Mouse (Mus musculus) myocyte (in vitro differentiated cells): ENCODE data around the gene Naa35.

Experiments
- E2F4 ChIP-seq: IDR thresholded peaks from one replicate; pipeline ENCODE4 v1.6.1; 2011; ENCODE audit warnings: mild to moderate bottlenecking, control low read depth, moderate library complexity; ENCODE audit not compliant: insufficient read depth
- MAX ChIP-seq: IDR thresholded peaks from one replicate; pipeline ENCODE4 v1.6.1; 2011; ENCODE audit warnings: low read depth, mild to moderate bottlenecking, control low read depth
- MYOG ChIP-seq, 3 experiments: IDR thresholded peaks; one replicate each; pipeline ENCODE4 v1.6.1; 2011; ENCODE audit warnings: control low read depth in 2 of 3, low read depth in 2 of 3, mild to moderate bottlenecking in 2 of 3; ENCODE audit not compliant: insufficient read length in 2 of 3, control insufficient read depth in 1 of 3, insufficient read depth in 1 of 3
- POLR2A ChIP-seq: IDR thresholded peaks from one replicate; pipeline ENCODE4 v1.6.1; 2011; ENCODE audit warnings: low read depth, mild to moderate bottlenecking, control low read depth, moderate library complexity; ENCODE audit not compliant: insufficient read length
- POLR2AphosphoS2 ChIP-seq: IDR thresholded peaks from one replicate; pipeline ENCODE4 v1.6.1; 2011; ENCODE audit warnings: low read depth, control low read depth; ENCODE audit not compliant: insufficient read length
- REST ChIP-seq: IDR thresholded peaks from one replicate; pipeline ENCODE4 v1.6.1; 2011; ENCODE audit warnings: mild to moderate bottlenecking, control low read depth, moderate library complexity; ENCODE audit not compliant: insufficient read depth, insufficient read length
- TCF3 ChIP-seq: IDR thresholded peaks from one replicate; pipeline ENCODE4 v1.6.1; 2011; ENCODE audit warnings: low read depth, control low read depth; ENCODE audit not compliant: insufficient read length
- USF1 ChIP-seq: IDR thresholded peaks from one replicate; pipeline ENCODE4 v1.6.1; 2011; ENCODE audit warnings: low read depth, mild to moderate bottlenecking, control low read depth, moderate library complexity

GRCm38 (mm10) chr13:59554772-59555505 is 30.1 kb upstream of the Naa35 start:
- TF ChIP-seq POLR2A (no peak), E2F4 (no peak), USF1 (no peak), MYOG (IDR thresholded peaks at IDR 0.05; ENCODE audit: control insufficient read depth in 1 of 3, insufficient read depth in 1 of 3, insufficient read length in 2 of 3, low read depth in 2 of 3) (no peak), REST (no peak), POLR2AphosphoS2 (no peak), MAX (no peak), TCF3 (no peak)
